Mouse (Mus musculus): Measurements from ENCODE around the gene Rbm39. TPM values are rescaled to one million over a fixed set of nuclear protein-coding genes. Genes with fewer than 3 reads are reported as not detected.
A peak's percentile ranks its signal among the peaks of the same experiment; 100 is the strongest.

The Rbm39 gene
- polyA plus RNA-seq, 1 experiment from 2014 or later, result 476 TPM

- Histone ChIP-seq H3K27me3 (ENCODE audit: control insufficient read depth, insufficient read depth, low read length) (no peaks in the 10 kb centered on the region), H3K27ac (ENCODE audit: low read depth, low read length) (no peak overlapping the region), H3K36me3 (ENCODE audit: control insufficient read depth, insufficient read depth, low read length) (peaks cover 43% of the 10 kb centered on the region), H3K4me3 (ENCODE audit: low read depth, low read length) (no peak overlapping the region), H3K4me1 (ENCODE audit: control insufficient read depth, insufficient read depth, low read length) (no peaks in the 10 kb centered on the region), H3K4me2 (no peak overlapping the region), H3K9me3 (replicated peaks; ENCODE audit: control insufficient read depth, low read length) (no peaks in the 10 kb centered on the region), H3K9ac (ENCODE audit: low read depth, low read length) (no peak overlapping the region)
- no peak for ATAC-seq (replicated peaks; ENCODE audit: insufficient number of reproducible peaks, low FRiP score, low TSS enrichment)
- WGBS (ENCODE audit: insufficient replicate concordance), result 93% methylated on average over 5 of the region's 5 CpGs
Observed at GRCm38 (mm10) chr2:156166557-156166956, 13.5 kb downstream of the Rbm39 start.

- Histone ChIP-seq H3K27me3 (ENCODE audit: control insufficient read depth, insufficient read depth, low read length) (no peaks in the 10 kb centered on the region), H3K9ac (ENCODE audit: low read depth, low read length) (no peak overlapping the region), H3K4me1 (ENCODE audit: control insufficient read depth, insufficient read depth, low read length) (no peaks in the 10 kb centered on the region), H3K9me3 (replicated peaks; ENCODE audit: control insufficient read depth, low read length) (no peaks in the 10 kb centered on the region), H3K36me3 (ENCODE audit: control insufficient read depth, insufficient read depth, low read length) (peaks cover 42% of the 10 kb centered on the region), H3K27ac (ENCODE audit: low read depth, low read length) (no peak overlapping the region), H3K4me2 (no peak overlapping the region), H3K4me3 (ENCODE audit: low read depth, low read length) (no peak overlapping the region)
- WGBS (ENCODE audit: insufficient replicate concordance), result 93% methylated on average over 1 of the region's 1 CpGs
- ATAC-seq (replicated peaks; ENCODE audit: insufficient number of reproducible peaks, low FRiP score, low TSS enrichment), result no peak
Observed at GRCm38 (mm10) chr2:156165478-156165877, 14.6 kb downstream of the Rbm39 start.

- Histone ChIP-seq H3K27me3 (ENCODE audit: control insufficient read depth, insufficient read depth, low read length) (no peaks in the 10 kb centered on the region), H3K36me3 (ENCODE audit: control insufficient read depth, insufficient read depth, low read length) (peaks cover 29% of the 10 kb centered on the region), H3K27ac (ENCODE audit: low read depth, low read length) (no peak overlapping the region), H3K4me1 (ENCODE audit: control insufficient read depth, insufficient read depth, low read length) (no peaks in the 10 kb centered on the region), H3K4me2 (no peak overlapping the region), H3K9me3 (replicated peaks; ENCODE audit: control insufficient read depth, low read length) (no peaks in the 10 kb centered on the region), H3K9ac (ENCODE audit: low read depth, low read length) (no peak overlapping the region), H3K4me3 (ENCODE audit: low read depth, low read length) (no peak overlapping the region)
- ATAC-seq (replicated peaks; ENCODE audit: insufficient number of reproducible peaks, low FRiP score, low TSS enrichment), result no peak
Observed at GRCm38 (mm10) chr2:156151538-156151937, 28.5 kb downstream of the Rbm39 start.

GRCm38 (mm10) chr2:156147316-156147915, 32.6 kb downstream of the Rbm39 start:
- H3K4me3 ChIP-seq (ENCODE audit: low read depth, low read length), result no peak overlapping the region
- no peak overlapping the region for H3K27ac ChIP-seq (ENCODE audit: low read depth, low read length)
- WGBS (ENCODE audit: insufficient replicate concordance), result 90% methylated on average over 3 of the region's 3 CpGs
- H3K27me3 ChIP-seq (ENCODE audit: control insufficient read depth, insufficient read depth, low read length), result no peaks in the 10 kb centered on the region
- no peak for ATAC-seq (replicated peaks; ENCODE audit: insufficient number of reproducible peaks, low FRiP score, low TSS enrichment)
- peaks cover 20% of the 10 kb centered on the region for H3K36me3 ChIP-seq (ENCODE audit: control insufficient read depth, insufficient read depth, low read length)
- peaks cover 5% of the 10 kb centered on the region for H3K4me1 ChIP-seq (ENCODE audit: control insufficient read depth, insufficient read depth, low read length)
- no peak overlapping the region for H3K4me2 ChIP-seq
- no peaks in the 10 kb centered on the region for H3K9me3 ChIP-seq (replicated peaks; ENCODE audit: control insufficient read depth, low read length)
- no peak overlapping the region for H3K9ac ChIP-seq (ENCODE audit: low read depth, low read length)

- H3K4me2 ChIP-seq, result no peak overlapping the region
- peaks cover 22% of the 10 kb centered on the region for H3K36me3 ChIP-seq (ENCODE audit: control insufficient read depth, insufficient read depth, low read length)
- H3K27me3 ChIP-seq (ENCODE audit: control insufficient read depth, insufficient read depth, low read length), result no peaks in the 10 kb centered on the region
- 76% methylated on average over 5 of the region's 5 CpGs for WGBS (ENCODE audit: insufficient replicate concordance)
- no peak overlapping the region for H3K27ac ChIP-seq (ENCODE audit: low read depth, low read length)
- H3K4me3 ChIP-seq (ENCODE audit: low read depth, low read length), result no peak overlapping the region
- H3K9me3 ChIP-seq (replicated peaks; ENCODE audit: control insufficient read depth, low read length), result no peaks in the 10 kb centered on the region
- H3K4me1 ChIP-seq (ENCODE audit: control insufficient read depth, insufficient read depth, low read length), result peaks cover 5% of the 10 kb centered on the region
- ATAC-seq (replicated peaks; ENCODE audit: insufficient number of reproducible peaks, low FRiP score, low TSS enrichment), result no peak
- H3K9ac ChIP-seq (ENCODE audit: low read depth, low read length), result no peak overlapping the region
Observed at GRCm38 (mm10) chr2:156146272-156146989, 33.6 kb downstream of the Rbm39 start.

- 62% methylated on average over 11 of the region's 11 CpGs for WGBS (ENCODE audit: insufficient replicate concordance)
- peaks cover 5% of the 10 kb centered on the region for H3K4me1 ChIP-seq (ENCODE audit: control insufficient read depth, insufficient read depth, low read length)
- ATAC-seq (replicated peaks; ENCODE audit: insufficient number of reproducible peaks, low FRiP score, low TSS enrichment), result no peak
- no peaks in the 10 kb centered on the region for H3K27me3 ChIP-seq (ENCODE audit: control insufficient read depth, insufficient read depth, low read length)
- no peak overlapping the region for H3K9ac ChIP-seq (ENCODE audit: low read depth, low read length)
- no peak overlapping the region for H3K27ac ChIP-seq (ENCODE audit: low read depth, low read length)
- H3K9me3 ChIP-seq (replicated peaks; ENCODE audit: control insufficient read depth, low read length), result no peaks in the 10 kb centered on the region
- H3K36me3 ChIP-seq (ENCODE audit: control insufficient read depth, insufficient read depth, low read length), result peaks cover 20% of the 10 kb centered on the region
- H3K4me2 ChIP-seq, result peak overlapping the region; percentile 90
- peak overlapping the region; percentile 60; the same call in 1 of the 2 replicates for H3K4me3 ChIP-seq (ENCODE audit: low read depth, low read length)
Observed at GRCm38 (mm10) chr2:156145486-156146130, 34.4 kb downstream of the Rbm39 start.

GRCm38 (mm10) chr2:156143953-156144724, 35.9 kb downstream of the Rbm39 start, which contains the start of the genes Romo1 and Nfs1:
Romo1 (plus strand) TSS chr2:156144039.
Nfs1 (minus strand) TSS chr2:156144186.
- under 1% methylated on average over 70 of the region's 70 CpGs for WGBS (ENCODE audit: insufficient replicate concordance)
- peak; percentile 93 for ATAC-seq (replicated peaks; ENCODE audit: insufficient number of reproducible peaks, low FRiP score, low TSS enrichment)
- Histone ChIP-seq H3K27me3 (ENCODE audit: control insufficient read depth, insufficient read depth, low read length) (no peaks in the 10 kb centered on the region), H3K4me3 (ENCODE audit: low read depth, low read length) (peak within 1 kb of the TSS; percentile 60), H3K36me3 (ENCODE audit: control insufficient read depth, insufficient read depth, low read length) (peaks cover 13% of the 10 kb centered on the region), H3K4me1 (ENCODE audit: control insufficient read depth, insufficient read depth, low read length) (peaks cover 5% of the 10 kb centered on the region), H3K27ac (ENCODE audit: low read depth, low read length) (peak within 1 kb of the TSS; percentile 84), H3K9ac (ENCODE audit: low read depth, low read length) (peak within 1 kb of the TSS; percentile 74), H3K9me3 (replicated peaks; ENCODE audit: control insufficient read depth, low read length) (no peaks in the 10 kb centered on the region), H3K4me2 (peak within 1 kb of the TSS; percentile 90)

- under 1% methylated on average over 16 of the region's 16 CpGs for WGBS (ENCODE audit: insufficient replicate concordance)
- H3K4me1 ChIP-seq (ENCODE audit: control insufficient read depth, insufficient read depth, low read length), result peaks cover 5% of the 10 kb centered on the region
- H3K36me3 ChIP-seq (ENCODE audit: control insufficient read depth, insufficient read depth, low read length), result peaks cover 7% of the 10 kb centered on the region
- peak overlapping the region; percentile 74 for H3K9ac ChIP-seq (ENCODE audit: low read depth, low read length)
- H3K4me2 ChIP-seq, result peak overlapping the region; percentile 90
- no peaks in the 10 kb centered on the region for H3K9me3 ChIP-seq (replicated peaks; ENCODE audit: control insufficient read depth, low read length)
- H3K27ac ChIP-seq (ENCODE audit: low read depth, low read length), result peak overlapping the region; percentile 84
- H3K27me3 ChIP-seq (ENCODE audit: control insufficient read depth, insufficient read depth, low read length), result no peaks in the 10 kb centered on the region
- ATAC-seq (replicated peaks; ENCODE audit: insufficient number of reproducible peaks, low FRiP score, low TSS enrichment), result 0 out of 2 replicates have a peak, but pooled peaks have one; percentile 4
- peak overlapping the region; percentile 60 for H3K4me3 ChIP-seq (ENCODE audit: low read depth, low read length)
Observed at GRCm38 (mm10) chr2:156143367-156143766, 36.7 kb downstream of the Rbm39 start.
